Mouse (Mus musculus): ENCODE results near the gene Gramd4.

Gene Gramd4

GRCm38 (mm10) chr15:86057413-86057812 is at the start of gene Gramd4:
Gene Gramd4, plus strand, starts transcription at chr15:86057695.
- DNase-seq (ENCODE audit: low read depth, low spot score): no peak

- DNase-seq (ENCODE audit: low read depth, low spot score): no peak
These were observed 44.4 kb upstream of the Gramd4 start for GRCm38 (mm10) chr15:86013130-86013529.

GRCm38 (mm10) chr15:86013656-86014055 is 43.8 kb upstream of the Gramd4 start:
- DNase-seq (ENCODE audit: low read depth, low spot score): no peak

GRCm38 (mm10) chr15:86015026-86015425 is 42.5 kb upstream of the Gramd4 start:
- DNase-seq (ENCODE audit: low read depth, low spot score): no peak

GRCm38 (mm10) chr15:86015860-86016541 is 41.5 kb upstream of the Gramd4 start:
- DNase-seq (ENCODE audit: low read depth, low spot score): no peak

- DNase-seq (ENCODE audit: low read depth, low spot score): no peak
These were observed 40.2 kb upstream of the Gramd4 start for GRCm38 (mm10) chr15:86017336-86017735.

GRCm38 (mm10) chr15:86018753-86019512 is 38.6 kb upstream of the Gramd4 start:
- no peak for DNase-seq (ENCODE audit: low read depth, low spot score)

GRCm38 (mm10) chr15:86020008-86020407 is 37.5 kb upstream of the Gramd4 start:
- DNase-seq (ENCODE audit: low read depth, low spot score): no peak

GRCm38 (mm10) chr15:86021301-86021700 is 36.2 kb upstream of the Gramd4 start:
- no peak for DNase-seq (ENCODE audit: low read depth, low spot score)

GRCm38 (mm10) chr15:86021971-86022370 is 35.5 kb upstream of the Gramd4 start:
- no peak for DNase-seq (ENCODE audit: low read depth, low spot score)

GRCm38 (mm10) chr15:86027871-86028270 is 29.6 kb upstream of the Gramd4 start:
- DNase-seq (ENCODE audit: low read depth, low spot score): no peak

- DNase-seq (ENCODE audit: low read depth, low spot score): no peak
These were observed 27.5 kb upstream of the Gramd4 start for GRCm38 (mm10) chr15:86029981-86030380.

- DNase-seq (ENCODE audit: low read depth, low spot score): no peak
These were observed 24.7 kb upstream of the Gramd4 start for GRCm38 (mm10) chr15:86032811-86033190.

GRCm38 (mm10) chr15:86033191-86033841 is 24.2 kb upstream of the Gramd4 start, which contains the start of gene Celsr1:
Gene Celsr1, minus strand, starts transcription at chr15:86033777.
- DNase-seq (ENCODE audit: low read depth, low spot score): no peak

GRCm38 (mm10) chr15:86034021-86034523 is 23.4 kb upstream of the Gramd4 start:
- DNase-seq (ENCODE audit: low read depth, low spot score): no peak

GRCm38 (mm10) chr15:86034781-86035360 is 22.6 kb upstream of the Gramd4 start:
- no peak for DNase-seq (ENCODE audit: low read depth, low spot score)

- DNase-seq (ENCODE audit: low read depth, low spot score): no peak
These were observed 21.6 kb upstream of the Gramd4 start for GRCm38 (mm10) chr15:86035913-86036312.

- peak; percentile 63 for DNase-seq (ENCODE audit: low read depth, low spot score)
These were observed 18.7 kb upstream of the Gramd4 start for GRCm38 (mm10) chr15:86038802-86039201.

GRCm38 (mm10) chr15:86041421-86041820 is 16.1 kb upstream of the Gramd4 start:
- no peak for DNase-seq (ENCODE audit: low read depth, low spot score)

GRCm38 (mm10) chr15:86042364-86042763 is 15.1 kb upstream of the Gramd4 start:
- DNase-seq (ENCODE audit: low read depth, low spot score): no peak

- DNase-seq (ENCODE audit: low read depth, low spot score): no peak
These were observed 8.0 kb upstream of the Gramd4 start for GRCm38 (mm10) chr15:86049510-86049909.

- no peak for DNase-seq (ENCODE audit: low read depth, low spot score)
These were observed 7.2 kb upstream of the Gramd4 start for GRCm38 (mm10) chr15:86050170-86050743.

Measured in retina, postnatal 7 days (tissue).